Mouse (Mus musculus): ENCODE results near the gene Cnn2. TPM values are rescaled to one million over a fixed set of nuclear protein-coding genes. Genes with fewer than 3 reads are reported as not detected.

The Cnn2 gene
- total RNA-seq, 2 experiments from 2014 or later: 4.7 to 7.6 TPM

DNA sequence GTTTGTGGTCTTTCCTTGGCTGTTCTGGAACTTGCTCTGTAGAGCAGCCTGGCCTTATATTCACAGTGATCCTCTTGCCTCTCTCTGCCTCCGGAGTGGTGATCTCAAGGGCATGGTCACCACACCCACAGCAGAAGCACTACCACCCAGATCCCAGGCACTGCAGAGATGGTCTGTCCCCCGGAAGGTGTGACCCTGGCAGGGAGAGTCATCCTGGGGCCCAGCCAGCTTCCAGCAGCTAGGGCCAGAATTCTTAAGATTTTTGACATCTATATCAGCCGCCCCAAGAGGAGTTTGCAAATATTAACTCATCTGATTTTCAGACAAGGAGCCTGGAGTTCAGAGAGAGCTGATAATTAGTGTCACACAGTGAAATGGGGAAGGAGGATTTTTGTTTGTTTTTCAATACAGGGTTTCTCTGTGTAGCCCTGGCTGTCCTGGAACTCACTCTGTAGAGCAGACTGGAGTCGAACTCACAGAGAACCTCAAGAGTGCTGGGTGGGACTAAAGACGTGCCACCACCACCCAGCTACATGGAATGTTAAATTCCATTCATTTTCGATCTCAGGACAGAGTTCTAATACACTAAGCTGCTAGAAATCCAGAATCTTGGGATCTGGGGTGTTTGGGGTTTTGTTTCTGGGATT, 2.0 kb upstream of the Cnn2 start:
- intact Hi-C loops (cut with DNase I): no loop called here
- DNase-seq (ENCODE audit: low spot score in 2 of 2): no peak

DNA sequence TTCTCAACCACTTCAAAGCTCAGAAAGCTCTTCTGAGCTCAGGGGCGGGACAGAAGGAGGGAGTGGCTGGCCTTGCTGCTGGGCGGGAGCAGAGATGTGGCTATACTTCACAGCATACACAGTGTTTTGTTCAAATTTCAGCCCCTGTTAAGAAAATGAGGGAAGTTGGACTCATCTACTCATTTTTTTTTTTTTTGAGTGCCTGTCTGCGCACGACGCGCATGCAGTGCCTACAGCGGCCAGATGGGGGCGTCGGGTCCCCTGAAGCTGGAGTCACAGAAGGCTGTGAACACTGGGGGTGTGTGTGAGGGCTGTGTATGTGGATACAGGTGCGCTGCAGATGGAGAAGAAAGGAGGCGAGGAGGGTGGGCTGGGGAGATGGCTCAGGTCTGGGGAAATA, 1.4 kb upstream of the Cnn2 start:
- DNase-seq (ENCODE audit: low spot score in 2 of 2): peak; percentile 74 to 75
- intact Hi-C loops (cut with DNase I): no loop called here

DNA sequence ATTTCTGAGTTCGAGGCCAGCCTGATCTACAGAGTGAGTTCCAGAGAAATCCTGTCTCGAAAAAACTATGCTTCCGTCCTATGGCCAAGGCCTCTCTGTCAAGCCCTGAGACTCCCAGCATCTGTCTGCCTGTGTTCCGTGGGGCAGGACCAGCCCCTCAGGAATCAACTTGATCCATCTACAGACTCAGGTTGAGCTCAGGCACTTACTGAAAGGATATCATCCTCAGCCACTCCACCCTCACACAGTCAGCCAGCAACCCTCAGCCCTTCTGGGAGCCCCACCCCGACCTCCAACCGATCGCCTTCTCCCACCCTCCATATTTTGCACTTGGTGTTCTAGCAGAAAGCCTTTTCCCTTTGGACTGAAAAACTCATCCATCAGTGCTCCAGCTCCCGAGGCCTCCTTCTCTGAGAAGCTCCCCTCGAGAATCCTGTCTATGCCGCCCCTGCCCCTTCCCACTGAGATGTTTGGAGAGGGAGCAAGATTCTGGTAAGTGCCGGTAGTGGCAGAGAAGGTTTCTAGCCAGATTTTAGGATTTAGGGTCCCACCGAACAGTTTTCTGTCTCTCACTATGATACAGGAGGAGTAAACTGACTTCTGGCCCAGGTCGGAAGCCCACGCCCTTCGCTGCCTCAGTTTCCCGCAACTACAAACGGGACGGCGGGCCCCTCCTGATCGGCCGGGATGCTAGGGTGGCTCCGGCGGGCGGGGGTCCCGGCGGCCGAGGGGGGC, 446 bp upstream of the Cnn2 start:
- DNase-seq (ENCODE audit: low spot score in 2 of 2): no peak
- intact Hi-C loops (cut with DNase I): no loop called here

DNA sequence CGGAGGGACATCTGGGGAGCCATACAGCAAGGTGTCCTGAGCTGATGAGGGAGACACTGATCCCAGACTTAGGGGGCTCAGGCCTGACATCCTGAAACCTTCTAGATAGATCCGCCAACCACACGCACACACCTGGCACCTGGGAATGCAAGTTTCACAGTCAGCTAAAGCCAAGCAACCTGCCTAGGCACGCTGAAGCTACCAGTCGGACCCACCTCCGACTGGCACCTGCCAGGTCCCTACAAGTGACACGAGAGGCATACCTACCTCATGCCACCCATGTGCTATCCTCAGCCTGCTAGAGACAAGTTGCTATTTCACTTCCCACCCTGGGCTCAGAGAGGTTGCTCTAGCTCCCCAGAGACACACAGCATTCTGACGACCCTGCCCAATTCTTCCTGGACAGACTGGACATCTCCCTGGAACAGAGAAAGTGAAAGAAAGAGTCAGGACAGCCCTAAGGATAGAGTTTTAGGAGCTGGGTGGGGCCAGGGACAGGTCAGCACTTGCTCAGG, 945 bp downstream of the Cnn2 start:
- DNase-seq (ENCODE audit: low spot score in 2 of 2): no peak
- intact Hi-C loops (cut with DNase I): no loop called here

DNA sequence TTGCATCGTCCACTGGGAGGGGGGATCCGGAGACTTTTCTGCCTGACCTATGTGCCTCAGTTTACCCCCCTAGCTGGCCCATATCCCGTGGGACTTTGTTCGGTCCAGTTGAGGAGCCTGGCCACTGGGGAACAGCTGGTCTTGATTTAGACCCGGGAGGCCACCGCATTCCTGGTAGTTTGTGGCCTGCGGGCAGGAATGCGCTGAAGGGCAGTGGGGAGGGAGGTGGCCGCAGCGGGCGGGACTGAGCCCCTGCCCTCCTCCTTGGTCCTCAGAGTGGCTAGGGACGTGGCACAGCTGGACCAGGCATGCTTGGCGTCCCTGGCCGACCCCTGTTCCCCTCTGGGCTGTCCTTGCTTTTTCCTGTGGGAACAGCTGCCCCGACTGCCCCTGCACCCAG, 1.5 kb downstream of the Cnn2 start:
- intact Hi-C loops (cut with DNase I): no loop called here
- DNase-seq (ENCODE audit: low spot score in 2 of 2): no peak

DNA sequence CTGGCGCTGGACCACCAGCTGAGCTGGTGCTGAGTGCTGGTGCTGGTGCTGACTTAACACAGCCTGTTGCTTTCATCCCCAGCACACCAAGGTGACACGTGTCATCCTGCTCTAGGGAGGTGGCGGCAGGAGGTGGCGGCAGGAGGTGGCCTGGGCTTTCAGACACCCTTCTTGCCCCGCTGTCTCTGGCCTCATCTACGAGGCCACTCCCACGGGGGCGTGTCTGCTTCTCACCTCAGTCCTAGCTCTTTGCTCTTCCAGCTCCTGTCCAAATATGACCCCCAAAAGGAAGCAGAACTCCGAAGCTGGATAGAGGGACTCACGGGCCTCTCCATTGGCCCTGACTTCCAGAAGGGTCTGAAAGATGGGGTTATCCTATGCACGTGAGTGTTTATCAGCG, 2.7 kb downstream of the Cnn2 start:
- DNase-seq (ENCODE audit: low spot score in 2 of 2): no peak
- intact Hi-C loops (cut with DNase I): no loop called here

DNA sequence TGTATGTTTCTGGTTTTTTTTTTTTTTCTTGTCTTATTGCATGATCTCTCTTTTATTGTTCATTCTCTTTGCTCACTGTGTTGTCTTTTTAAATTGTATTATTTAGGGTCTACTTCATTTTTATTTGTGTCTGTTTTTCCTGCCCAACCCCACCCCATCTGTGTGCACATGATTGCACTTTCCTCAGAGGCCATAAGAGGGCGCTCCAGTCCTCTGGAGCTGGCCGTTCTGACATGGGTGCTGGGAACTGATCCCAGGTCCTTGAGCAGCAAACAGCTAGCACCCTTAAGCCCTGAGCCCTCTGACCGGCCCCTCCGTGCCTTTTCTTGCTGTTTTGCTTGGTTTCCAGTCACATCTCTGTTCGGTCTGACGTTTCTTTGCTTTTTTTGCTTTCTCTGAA, 3.2 kb downstream of the Cnn2 start:
- intact Hi-C loops (cut with DNase I): no loop called here
- no peak for DNase-seq (ENCODE audit: low spot score in 2 of 2)

DNA sequence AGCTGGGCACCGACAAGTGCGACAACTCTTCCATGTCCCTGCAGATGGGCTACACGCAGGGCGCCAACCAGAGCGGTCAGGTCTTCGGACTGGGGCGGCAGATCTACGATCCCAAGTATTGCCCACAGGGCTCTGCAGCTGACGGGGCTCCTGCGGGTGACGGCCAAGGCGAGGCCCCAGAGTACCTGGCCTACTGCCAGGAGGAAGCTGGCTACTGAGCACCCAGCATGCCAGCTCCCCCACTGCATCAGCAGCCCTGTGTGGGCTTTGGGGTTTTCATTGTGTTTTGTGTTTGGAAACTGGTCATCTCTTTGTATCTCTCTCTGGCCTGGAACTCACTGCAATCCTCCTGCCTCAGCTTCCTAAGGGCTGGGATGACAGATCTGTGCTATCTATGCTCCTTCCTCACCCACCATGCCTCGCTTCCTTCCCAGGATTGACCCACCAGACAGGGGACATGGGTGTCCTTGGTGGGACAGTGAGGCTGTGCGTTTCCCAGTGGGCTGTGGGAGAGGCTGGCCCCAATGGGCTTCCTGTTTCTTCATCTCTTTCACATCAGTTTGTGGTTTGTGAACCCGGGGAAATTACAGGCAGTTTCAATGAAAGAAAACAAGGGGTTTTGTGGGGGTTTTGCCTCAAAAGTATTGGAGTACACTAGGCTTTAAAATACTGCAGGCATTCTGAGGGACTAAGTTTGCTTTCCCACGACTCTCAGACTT, 6.2 kb downstream of the Cnn2 start:
- intact Hi-C loops (cut with DNase I): no loop called here
- DNase-seq (ENCODE audit: low spot score in 2 of 2): no peak

DNA sequence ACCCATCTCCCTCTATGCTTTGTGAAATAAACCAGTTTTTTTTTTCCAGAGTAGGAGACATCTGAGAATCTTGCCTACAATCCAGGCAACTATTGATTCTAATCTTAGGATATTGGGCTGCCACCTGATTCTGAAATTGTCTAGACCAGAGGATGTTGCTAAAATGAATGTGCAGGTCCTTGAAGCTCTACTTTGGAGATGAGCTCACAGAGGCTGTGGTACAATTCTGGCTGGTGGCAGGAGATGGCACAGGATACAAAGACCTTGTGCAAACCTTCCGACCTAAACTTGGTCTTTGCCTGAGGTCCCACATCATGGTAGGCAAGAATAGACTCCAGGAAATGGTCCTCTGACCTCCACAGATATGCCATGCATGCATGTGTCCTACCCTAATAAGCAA, 7.3 kb downstream of the Cnn2 start:
- DNase-seq (ENCODE audit: low spot score in 2 of 2): no peak
- intact Hi-C loops (cut with DNase I): loop anchor here (2.0 kb wide), 1 partner anchor 43 kb away; the partner anchor contains the start of gene Polr2e

DNA sequence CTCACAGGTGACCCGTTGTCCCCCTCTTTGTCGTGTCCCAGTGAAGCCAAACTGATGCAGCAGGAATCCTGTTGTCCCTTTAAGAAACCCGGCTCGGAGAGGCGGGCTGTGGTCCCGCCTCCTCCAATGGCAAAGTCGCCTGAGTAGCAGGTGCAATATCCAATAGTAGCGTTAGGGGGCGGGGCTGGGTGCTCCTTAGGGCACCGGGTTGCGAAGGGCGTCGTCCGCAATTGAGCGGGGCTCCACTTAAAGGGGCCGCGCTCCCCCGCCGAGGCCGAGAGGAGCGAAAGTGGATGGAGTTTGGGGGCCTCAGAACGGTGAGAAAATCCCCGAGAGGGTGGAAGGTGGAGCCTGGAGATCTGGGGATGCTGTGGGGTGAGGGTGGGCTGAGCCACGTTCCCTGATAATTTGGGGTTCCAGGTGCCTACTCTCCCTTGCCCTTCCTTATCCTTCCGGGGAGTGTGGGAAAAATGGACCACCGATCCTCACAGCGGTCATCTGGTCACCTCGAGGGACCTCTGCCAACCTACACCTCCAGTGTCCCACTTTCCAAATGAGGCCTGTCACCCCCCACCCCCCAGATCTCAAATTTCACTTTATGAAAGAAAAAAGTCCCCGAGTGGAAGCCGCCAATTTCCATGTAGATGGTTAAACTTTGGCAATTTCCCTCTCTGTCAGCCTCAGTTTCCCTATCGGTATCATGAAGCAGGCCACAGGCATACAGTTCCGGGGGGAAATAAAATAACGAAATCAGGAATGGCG, 8.1 kb downstream of the Cnn2 start, which contains the start of gene Abca7:
TSS of gene Abca7 (plus strand) at position 223 of the 762 bp plus-strand sequence.
- intact Hi-C loops (cut with DNase I): loop anchor here (2.0 kb wide), 1 partner anchor 42 kb away; the partner anchor contains the start of gene Polr2e
- DNase-seq (ENCODE audit: low spot score in 2 of 2): peak; percentile 92 to 93

DNA sequence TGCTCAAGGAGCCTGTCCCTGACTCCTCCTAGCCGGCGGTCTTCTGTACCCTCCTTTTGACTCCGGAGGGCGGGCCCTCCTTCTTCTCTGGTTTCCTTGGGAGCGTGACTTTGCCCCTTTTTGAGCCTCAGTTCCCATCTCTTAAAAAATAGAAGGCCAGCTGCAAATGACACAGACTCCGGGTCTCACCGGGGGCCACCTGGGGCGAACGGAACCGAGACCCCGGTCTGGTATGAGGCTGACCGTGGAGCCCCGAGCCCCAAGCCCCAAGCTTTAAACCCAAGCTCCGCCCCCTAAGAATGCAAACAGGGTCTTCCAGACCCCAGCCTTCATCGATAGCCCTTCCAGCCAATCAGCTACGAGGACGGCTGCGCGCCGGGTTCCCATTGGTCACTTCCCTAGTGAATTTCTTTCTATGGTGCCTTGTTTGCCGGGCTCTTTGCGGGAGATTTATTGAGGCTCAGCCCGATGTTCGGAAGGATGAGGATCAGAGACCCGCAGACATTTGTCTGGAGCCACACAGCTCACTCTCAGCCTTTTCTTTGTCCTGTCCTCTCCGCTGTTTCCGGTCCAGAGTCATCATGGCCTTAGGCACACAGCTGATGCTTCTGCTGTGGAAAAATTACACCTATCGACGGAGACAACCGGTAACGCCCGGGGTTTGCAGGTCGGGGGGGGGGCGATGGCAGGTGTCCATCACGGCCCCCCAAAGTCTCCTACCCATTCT, 8.8 kb downstream of the Cnn2 start:
- peak; percentile 64 to 70 for DNase-seq (ENCODE audit: low spot score in 2 of 2)
- intact Hi-C loops (cut with DNase I): loop anchor here (2.0 kb wide), 1 partner anchor 42 kb away; the partner anchor contains the start of gene Polr2e

DNA sequence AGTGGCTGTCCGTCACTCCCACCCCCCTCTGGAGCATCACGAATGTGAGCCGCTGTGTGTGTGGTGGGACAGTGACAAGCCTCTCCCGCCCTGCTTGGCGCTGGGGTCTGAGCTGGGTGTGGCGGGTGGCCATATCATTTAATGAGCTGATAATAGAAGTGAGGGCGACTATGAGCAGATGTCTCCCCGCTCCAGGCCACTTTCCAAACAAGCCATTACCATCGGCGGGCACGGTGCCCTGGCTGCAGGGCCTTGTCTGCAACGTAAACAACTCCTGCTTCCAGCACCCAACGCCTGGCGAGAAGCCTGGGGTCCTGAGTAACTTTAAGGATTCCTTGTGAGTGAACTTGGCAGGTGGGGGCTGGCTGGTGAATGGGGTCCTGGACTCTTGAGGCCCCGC, 9.4 kb downstream of the Cnn2 start:
- intact Hi-C loops (cut with DNase I): loop anchor here (2.0 kb wide), 1 partner anchor 41 kb away; the partner anchor contains the start of gene Polr2e
- DNase-seq (ENCODE audit: low spot score in 2 of 2): no peak

DNA sequence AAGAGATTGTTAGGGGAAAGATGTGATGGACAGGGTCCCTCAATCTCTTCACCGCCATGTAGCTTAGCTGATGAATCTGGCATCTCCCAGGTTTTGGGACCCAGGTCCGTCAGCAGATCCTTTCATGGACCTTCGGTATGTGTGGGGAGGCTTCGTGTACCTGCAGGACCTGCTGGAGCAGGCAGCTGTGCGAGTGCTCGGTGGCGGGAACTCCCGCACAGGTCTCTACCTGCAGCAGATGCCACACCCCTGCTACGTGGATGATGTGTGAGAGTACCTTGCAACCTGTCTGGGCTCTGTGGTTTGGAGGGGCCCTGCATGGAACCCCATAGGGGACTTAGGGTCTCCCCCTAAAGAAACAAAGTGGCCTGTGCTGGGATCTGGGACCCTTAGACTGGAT, 13.6 kb downstream of the Cnn2 start:
- intact Hi-C loops (cut with DNase I): no loop called here
- no peak for DNase-seq (ENCODE audit: low spot score in 2 of 2)

DNA sequence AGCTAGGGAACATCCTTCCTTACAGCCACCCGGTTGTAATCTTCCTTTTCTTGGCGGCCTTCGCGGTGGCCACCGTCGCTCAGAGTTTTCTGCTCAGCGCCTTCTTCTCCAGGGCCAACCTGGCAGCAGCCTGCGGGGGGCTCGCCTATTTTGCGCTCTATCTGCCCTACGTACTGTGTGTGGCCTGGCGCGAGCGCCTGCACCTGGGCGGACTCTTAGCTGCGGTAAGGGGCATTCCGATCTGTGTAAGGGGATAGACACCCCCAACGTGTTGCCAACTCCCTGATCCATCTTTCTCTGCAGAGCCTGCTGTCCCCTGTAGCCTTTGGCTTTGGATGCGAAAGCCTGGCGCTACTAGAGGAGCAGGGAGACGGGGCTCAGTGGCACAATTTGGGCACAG, 14.4 kb downstream of the Cnn2 start:
- no peak for DNase-seq (ENCODE audit: low spot score in 2 of 2)
- intact Hi-C loops (cut with DNase I): no loop called here

DNA sequence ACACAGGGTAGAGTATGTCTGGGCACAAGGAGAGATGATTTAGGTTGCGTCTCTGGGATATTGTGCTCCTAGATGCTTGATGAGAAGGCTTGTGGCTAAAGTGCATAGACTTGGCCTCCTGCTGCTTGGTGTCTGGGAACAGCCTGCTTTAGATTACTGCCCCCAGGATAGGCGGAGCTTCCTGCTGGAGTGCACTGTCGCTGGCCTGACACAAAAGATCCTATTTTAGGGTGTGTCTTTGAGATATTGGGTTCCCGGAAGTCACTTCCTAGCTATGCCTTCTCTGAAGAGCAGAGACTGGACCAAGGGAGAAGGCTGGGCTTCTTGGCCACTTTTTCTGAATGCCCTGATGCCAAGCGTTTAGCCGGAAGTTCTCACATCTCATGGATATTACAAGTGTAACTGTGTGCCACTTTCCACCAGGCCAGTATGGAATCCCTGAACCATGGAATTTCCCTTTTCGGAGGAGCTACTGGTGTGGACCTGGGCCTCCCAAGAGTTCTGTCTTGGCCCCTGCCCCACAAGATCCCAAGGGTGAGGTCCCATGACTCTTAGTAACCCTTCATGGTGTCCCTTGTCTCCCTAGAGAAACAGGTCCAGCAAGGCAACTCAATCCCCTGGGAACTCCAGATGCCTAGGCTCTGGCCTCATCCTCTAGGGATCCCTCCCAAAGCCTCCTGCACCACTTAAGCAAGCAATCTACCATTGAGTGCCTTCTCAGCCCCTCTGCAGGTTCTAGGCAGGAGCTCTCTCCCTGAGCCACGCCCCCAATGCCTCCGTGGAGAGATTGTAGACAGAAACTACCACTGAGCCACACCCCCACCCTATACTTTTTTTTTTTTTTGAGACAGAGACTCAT, 15.2 kb downstream of the Cnn2 start:
- DNase-seq (ENCODE audit: low spot score in 2 of 2): no peak
- intact Hi-C loops (cut with DNase I): no loop called here

DNA sequence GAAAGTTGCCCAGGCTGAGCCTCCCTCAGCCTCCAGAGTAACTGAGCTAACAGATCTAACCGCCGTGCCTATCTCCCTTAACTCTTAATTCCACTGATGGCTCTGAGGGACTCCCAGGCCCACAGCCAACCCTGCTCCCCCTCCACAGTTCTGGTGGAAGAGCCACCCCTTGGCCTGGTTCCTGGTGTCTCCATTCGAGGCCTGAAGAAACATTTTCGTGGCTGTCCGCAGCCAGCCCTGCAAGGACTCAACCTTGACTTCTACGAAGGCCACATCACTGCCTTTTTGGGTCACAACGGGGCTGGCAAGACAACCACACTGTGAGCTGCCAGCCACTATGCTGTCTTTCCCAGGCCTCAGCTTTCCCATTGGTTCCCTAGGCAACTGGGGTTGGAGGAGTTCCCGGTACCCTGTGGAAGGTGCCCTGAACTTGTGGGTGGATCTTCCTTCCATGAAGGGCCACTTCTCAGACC, 15.9 kb downstream of the Cnn2 start:
- DNase-seq (ENCODE audit: low spot score in 2 of 2): no peak
- intact Hi-C loops (cut with DNase I): no loop called here

DNA sequence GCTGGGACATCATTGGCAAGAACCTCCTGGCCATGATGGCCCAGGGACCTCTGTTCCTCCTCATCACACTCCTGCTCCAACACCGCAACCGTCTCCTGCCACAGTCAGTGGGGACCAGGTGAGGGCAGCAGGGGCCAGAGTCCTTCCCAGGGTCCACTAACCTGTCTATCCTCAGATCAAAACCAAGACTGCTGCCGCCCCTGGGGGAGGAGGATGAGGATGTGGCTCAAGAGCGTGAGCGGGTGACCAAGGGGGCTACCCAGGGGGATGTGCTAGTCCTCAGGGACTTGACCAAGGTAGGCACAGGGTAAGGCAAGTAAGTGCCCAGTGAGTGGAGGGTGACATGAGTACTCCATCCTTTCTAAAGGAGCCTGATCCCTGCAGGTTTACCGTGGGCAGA, 23.4 kb downstream of the Cnn2 start:
- intact Hi-C loops (cut with DNase I): no loop called here
- DNase-seq (ENCODE audit: low spot score in 2 of 2): no peak

DNA sequence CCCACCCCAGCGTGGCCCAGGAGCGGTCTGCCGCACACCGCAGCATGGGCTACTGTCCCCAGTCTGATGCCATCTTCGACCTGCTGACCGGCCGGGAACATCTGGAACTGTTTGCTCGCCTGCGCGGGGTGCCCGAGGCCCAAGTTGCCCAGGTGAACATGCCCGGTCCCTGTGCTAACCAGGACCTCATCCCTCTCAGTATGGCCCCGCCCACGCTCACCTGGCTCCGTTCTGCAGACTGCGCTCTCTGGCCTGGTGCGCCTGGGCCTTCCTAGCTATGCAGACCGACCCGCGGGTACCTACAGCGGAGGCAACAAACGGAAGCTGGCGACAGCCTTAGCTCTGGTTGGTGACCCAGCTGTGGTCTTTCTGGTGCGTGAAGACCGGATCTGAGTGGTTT, 25.2 kb downstream of the Cnn2 start:
- intact Hi-C loops (cut with DNase I): no loop called here
- no peak for DNase-seq (ENCODE audit: low spot score in 2 of 2)

Measured in left cerebral cortex, postnatal 36 days (tissue).